Mouse (Mus musculus): ENCODE data around the gene Gm45711.
A peak's percentile ranks its signal among the peaks of the same experiment; 100 is the strongest.

DNA sequence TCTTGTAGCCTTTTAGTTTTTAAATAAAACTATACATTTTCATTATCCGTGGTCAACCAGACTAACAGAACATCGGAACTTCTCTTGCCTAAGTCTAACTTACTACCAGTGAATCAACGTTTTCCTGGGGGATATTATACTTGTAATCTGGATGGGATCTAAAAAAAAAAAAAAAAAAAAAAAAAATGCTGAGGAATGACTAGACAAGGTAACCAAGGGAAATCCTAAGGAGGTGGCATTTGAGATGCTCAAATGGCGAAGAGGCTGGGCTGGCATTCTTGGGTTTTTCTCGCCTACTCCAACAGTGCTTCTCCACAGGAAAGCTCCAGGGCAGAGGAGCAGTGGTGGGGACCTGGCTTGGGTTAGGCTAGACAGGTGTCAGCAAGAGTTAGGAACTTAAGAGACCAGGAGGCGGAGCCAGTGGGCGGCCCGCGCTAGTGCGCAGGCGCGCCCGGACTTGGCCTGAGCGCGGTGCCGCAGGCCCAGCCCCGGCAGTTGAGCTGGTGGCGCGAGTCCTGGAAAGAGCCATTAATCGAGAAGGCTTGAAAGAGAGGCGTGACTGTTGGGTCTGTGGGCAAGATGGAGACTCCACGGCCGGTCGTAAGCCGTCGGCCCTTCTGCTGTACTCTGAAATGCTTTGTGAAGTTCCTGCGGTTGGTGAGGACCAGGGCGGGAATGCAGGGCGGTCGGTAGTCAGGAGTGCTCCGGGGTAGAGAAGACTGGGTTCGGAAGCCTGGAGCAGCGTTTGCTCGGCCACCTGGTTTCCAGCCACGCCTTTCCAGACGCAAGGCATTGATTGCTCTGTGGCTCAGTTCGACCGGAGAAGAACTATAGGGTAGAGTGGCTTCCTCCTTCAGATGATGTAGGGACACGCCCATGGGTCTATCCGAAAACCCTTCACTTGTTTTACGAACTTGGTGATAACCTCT is 59.2 kb downstream of the Gm45711 start, which contains the start of gene Cklf:
- peak; percentile 60 for TF ChIP-seq CTCF (IDR thresholded peaks at IDR 0.05)
- TF ChIP-seq POLR2A (IDR thresholded peaks at IDR 0.05; ENCODE audit: insufficient read depth, low read depth, low read length), result peak; percentile 83
